Mouse (Mus musculus) liver, embryonic 16.5 days (tissue): ENCODE measurements at regions not wholly inside any gene's neighbourhood (a gene's known extent, or its start where the extent isn't known, plus 50 kb on each side); places are given as distances from the start of the nearest gene placed in this dataset.

ENCODE experiments used
- ATAC-seq: fragments of 200-750 bp; cut with Nextera tagmentation; 2 replicates; pipeline ENCODE4 v1.8.0; 2017; ENCODE audit warnings: low read depth, mild to moderate bottlenecking, moderate number of reproducible peaks, moderate library complexity
- H3K27ac ChIP-seq: fragments of 300-500 bp; sonication (generic); 2 replicates; pipeline ENCODE4 v1.5.1; 2014; ENCODE audit warnings: mild to moderate bottlenecking, low read length
- H3K27me3 ChIP-seq: fragments of 300-500 bp; sonication (generic); 2 replicates; pipeline ENCODE4 v1.6.1; 2014; ENCODE audit warnings: low read depth, low read length, mixed read lengths; ENCODE audit not compliant: control insufficient read depth, insufficient read depth
- H3K36me3 ChIP-seq: fragments of 300-500 bp; sonication (generic); 2 replicates; pipeline ENCODE4 v1.6.1; 2014; ENCODE audit warnings: mild to moderate bottlenecking; ENCODE audit not compliant: control insufficient read depth, insufficient read depth
- H3K4me1 ChIP-seq: fragments of 300-500 bp; sonication (generic); 2 replicates; pipeline ENCODE4 v1.6.1; 2014; ENCODE audit warnings: low read depth, low read length, mixed read lengths; ENCODE audit not compliant: control insufficient read depth
- H3K4me2 ChIP-seq: fragments of 300-500 bp; sonication (generic); 2 replicates; pipeline ENCODE4 v1.6.1; 2014; ENCODE audit warnings: low read depth, low read length, mixed read lengths
- H3K4me3 ChIP-seq: fragments of 300-500 bp; sonication (generic); 2 replicates; pipeline ENCODE4 v1.5.1; 2014; ENCODE audit warnings: low read depth, mild to moderate bottlenecking, low read length
- H3K9ac ChIP-seq: fragments of 300-500 bp; sonication (generic); 2 replicates; pipeline ENCODE4 v1.6.1; 2014; ENCODE audit warnings: low read depth, low read length
- H3K9me3 ChIP-seq: fragments of 300-500 bp; sonication (generic); replicated peaks from 2 replicates; pipeline ENCODE4 v1.6.1; 2016; ENCODE audit warnings: low read length; ENCODE audit not compliant: control insufficient read depth
- WGBS: fragments of 180-500 bp; shearing (Covaris S2); extraction: QIAGEN DNeasy Blood & Tissue Kit; methylation state at CpG from one replicate; pipeline ENCODE4 v1.1.7; 2014; ENCODE audit not compliant: insufficient replicate concordance; 5-methylcytosine and 5-hydroxymethylcytosine counted together

DNA sequence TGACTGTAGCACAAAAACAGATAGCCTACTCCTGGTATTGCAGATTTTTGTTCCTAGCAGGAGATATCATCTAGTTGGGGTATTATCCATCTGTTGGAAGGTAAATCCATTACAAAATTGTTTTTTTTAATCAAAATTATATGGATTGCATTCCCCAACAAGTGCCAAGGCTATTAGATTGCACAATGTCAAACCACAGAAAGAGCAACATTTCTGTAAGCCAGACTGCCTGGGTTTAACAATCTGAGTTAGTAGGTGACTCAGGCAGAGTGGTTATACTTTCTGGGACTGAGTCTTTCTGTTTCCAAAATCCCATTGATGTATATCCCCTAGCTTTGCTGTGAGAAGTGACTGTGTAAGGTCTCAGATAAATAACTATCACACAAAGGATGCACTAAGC, 155.0 kb downstream of the Cxcl12 start:
- Histone ChIP-seq H3K27ac (no peak overlapping the region), H3K4me2 (no peak overlapping the region), H3K36me3 (no peaks in the 10 kb centered on the region), H3K27me3 (no peaks in the 10 kb centered on the region), H3K4me1 (no peaks in the 10 kb centered on the region), H3K9me3 (no peaks in the 10 kb centered on the region), H3K9ac (no peak overlapping the region), H3K4me3 (no peak overlapping the region)
- ATAC-seq: no peak

DNA sequence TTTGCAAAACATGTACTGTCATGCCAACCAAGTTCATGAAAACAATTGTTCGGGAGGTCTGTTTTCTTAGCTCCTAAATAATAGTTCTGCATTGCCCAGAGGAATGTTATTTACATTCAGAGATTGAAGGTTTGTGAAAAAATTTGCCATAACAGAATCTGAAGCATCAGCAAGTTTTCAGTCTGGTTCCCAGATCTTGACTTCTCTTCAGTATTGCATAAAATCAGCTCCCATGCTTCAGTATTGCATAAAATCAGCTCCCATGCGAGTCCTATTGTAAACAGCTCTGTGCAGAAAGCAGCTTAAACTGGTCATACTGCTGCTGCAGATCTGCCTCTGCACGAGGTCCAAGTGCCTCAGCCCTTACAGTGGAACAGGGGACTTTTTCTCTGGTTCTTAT, 155.5 kb downstream of the Cxcl12 start:
- H3K27me3 ChIP-seq: no peaks in the 10 kb centered on the region
- H3K9me3 ChIP-seq: no peaks in the 10 kb centered on the region
- no peak overlapping the region for H3K27ac ChIP-seq

DNA sequence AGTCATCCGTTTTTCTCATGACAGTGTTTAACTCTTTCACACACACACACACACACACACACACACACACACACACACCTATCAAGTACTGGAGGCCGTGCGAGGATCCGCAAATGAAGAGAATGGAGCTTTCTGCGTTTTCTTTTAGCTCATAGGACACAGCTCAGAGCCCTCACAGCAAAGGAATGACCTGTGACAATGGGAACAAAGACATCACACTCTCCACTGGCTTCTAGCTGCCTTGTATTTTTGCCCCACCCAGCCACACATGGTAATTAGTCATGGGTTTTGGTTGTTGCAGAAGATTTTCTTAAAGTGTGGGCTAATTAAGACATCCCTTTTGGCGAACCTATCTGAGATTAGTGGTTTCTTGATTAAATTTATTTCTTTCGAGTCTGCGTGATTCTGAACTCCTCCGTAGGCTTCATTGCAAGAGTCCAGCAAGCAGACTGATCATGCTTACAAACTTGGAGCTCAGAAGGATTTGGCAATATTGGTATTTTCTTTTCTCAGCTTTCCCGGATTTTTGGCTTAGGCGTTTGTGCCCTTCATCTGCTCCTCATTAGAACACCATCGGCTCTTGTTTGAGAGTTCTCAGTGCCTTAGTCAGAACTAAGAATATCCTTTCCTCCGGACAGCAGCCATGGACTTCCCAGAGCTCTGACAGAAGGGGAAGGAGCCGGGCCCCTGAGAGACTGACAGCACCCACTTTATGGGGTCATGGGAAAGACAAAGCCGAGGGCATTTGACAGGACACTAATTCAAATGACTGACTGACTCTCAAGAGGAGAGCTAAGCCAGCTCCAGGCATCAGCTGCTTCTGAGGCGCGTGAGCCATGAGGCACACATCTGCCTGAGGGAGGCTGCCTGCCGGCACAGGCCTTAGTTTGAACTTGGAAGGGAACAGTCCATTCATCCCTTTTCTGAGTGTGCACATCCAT, 158.8 kb downstream of the Cxcl12 start:
- Histone ChIP-seq H3K27me3 (no peaks in the 10 kb centered on the region), H3K9ac (no peak overlapping the region), H3K4me3 (no peak overlapping the region), H3K27ac (no peak overlapping the region), H3K9me3 (no peaks in the 10 kb centered on the region), H3K36me3 (no peaks in the 10 kb centered on the region), H3K4me1 (no peaks in the 10 kb centered on the region), H3K4me2 (no peak overlapping the region)
- no peak for ATAC-seq
- 62% methylated on average over 18 of the region's 18 CpGs for WGBS

More for the DNA sequence above, 155.5 kb downstream of the Cxcl12 start:
- Histone ChIP-seq H3K36me3 (no peaks in the 10 kb centered on the region), H3K4me2 (no peak overlapping the region), H3K4me3 (no peak overlapping the region), H3K4me1 (no peaks in the 10 kb centered on the region), H3K9ac (no peak overlapping the region)
- WGBS: 38% methylated on average over 3 of the region's 3 CpGs
- no peak for ATAC-seq

DNA sequence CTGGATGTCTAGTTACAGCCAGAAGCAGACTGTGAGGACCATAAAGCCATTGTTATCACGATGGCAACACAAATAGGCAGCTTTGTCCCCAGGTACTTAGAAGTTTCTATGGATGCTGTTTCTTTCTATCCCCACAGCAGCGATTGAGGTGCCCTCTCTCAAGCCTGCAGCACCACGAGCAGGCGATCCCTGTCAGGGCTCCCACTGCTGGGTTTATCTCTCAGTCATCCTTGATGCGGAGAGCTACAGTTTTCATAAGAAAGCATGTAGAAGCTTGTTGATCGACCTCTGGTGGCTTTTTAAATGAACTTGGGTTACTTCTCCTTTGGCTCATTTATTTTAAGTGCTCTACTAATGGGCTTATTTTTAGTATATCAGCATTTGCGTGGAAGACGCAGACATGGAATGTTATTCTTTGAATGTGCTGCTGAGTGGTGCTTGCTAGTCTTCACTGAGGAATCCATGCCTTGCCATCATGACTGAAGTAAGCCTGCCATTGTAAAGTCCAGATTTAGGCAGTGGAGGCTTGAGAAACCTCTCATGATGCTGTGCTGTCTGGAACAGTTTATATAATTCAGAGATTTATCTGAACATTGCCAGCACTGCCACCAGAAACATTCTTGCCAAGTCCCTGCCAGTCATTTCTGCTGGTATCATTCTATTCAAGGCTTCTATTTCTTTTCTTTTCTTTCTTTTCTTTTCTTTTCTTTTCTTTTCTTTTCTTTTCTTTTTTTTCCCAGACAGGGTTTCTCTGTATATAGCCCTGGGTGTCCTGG, 161.0 kb downstream of the Cxcl12 start:
- Histone ChIP-seq H3K4me1 (no peaks in the 10 kb centered on the region), H3K9me3 (no peaks in the 10 kb centered on the region), H3K36me3 (no peaks in the 10 kb centered on the region), H3K27me3 (no peaks in the 10 kb centered on the region), H3K9ac (no peak overlapping the region), H3K27ac (no peak overlapping the region), H3K4me2 (no peak overlapping the region), H3K4me3 (no peak overlapping the region)
- ATAC-seq: no peak
- 64% methylated on average over 8 of the region's 8 CpGs for WGBS

DNA sequence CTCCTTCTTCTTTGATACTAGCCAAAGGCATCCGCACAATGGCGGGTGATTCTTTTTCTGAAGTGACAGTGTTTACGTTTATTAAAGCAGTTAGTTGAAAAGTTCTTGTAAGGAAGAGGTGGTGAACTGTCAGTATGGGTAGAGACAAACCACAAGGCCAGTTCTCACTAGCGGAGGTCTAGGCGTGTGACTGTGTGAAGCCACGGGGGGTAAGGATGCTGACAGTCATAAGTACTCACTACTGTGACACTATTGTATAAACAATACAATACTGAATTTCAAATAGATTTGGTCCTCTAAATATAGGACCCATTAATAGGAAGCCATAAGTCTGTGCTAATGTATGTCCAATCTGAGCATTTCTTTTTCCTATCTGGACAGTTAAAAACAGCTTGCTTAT, 161.9 kb downstream of the Cxcl12 start:
- no peaks in the 10 kb centered on the region for H3K9me3 ChIP-seq
- no peak overlapping the region for H3K9ac ChIP-seq
- WGBS: 64% methylated on average over 6 of the region's 6 CpGs
- H3K36me3 ChIP-seq: no peaks in the 10 kb centered on the region
- no peak overlapping the region for H3K4me3 ChIP-seq
- H3K4me2 ChIP-seq: no peak overlapping the region
- no peak overlapping the region for H3K27ac ChIP-seq
- ATAC-seq: no peak
- H3K4me1 ChIP-seq: no peaks in the 10 kb centered on the region
- H3K27me3 ChIP-seq: no peaks in the 10 kb centered on the region

DNA sequence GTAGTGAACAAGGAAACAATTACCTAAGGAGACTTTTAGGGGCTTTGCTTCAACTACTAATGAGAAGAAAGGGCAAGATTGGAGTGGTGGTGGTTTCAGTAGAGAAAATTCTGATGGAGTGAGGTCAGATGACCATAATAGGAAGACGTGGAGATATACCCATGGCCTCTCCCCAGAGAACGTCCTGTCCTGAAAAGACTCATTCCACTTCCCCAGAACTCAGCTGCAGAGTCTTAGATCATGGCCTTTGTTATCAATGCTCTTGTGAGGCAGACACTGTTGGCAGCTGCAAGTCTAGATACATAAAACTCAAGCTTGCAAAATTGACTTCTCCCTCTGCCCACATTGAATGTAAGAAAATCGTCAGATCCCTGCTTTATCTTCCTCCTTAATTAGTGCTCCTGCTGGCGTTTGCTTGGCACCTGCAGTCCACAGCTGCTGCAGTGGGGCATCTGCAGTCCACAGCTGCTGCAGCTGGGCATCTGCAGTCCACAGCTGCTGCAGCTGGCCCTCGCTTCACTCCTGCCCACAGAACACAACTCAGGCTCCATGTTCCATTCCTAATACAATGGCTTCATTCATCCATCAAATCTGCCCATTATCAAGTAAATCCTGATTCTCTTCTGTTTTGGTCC, 162.5 kb downstream of the Cxcl12 start:
- H3K9ac ChIP-seq: no peak overlapping the region
- ATAC-seq: no peak
- no peaks in the 10 kb centered on the region for H3K36me3 ChIP-seq
- WGBS: 39% methylated on average over 5 of the region's 5 CpGs
- H3K27me3 ChIP-seq: no peaks in the 10 kb centered on the region
- H3K4me3 ChIP-seq: no peak overlapping the region
- no peaks in the 10 kb centered on the region for H3K9me3 ChIP-seq
- no peaks in the 10 kb centered on the region for H3K4me1 ChIP-seq
- no peak overlapping the region for H3K27ac ChIP-seq
- H3K4me2 ChIP-seq: no peak overlapping the region

DNA sequence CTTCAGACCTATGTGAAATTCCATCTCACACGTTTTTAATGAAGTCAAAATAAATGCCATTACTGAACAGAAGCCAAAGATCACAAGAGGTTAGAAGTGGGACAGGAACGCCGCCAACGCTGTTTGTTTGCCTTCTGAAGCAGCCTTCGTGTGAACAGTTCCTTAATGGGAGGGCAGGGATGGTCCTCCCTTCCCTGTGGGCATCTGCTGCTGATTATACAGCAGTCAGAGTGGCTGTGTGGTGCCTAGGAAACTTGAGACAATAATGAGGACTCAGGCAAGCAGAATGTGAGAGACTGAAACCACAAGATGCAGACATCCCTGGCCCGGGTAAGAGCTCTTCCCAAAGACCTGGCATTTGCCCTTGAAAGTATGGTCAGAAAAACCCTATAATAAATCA, 164.3 kb downstream of the Cxcl12 start:
- Histone ChIP-seq H3K4me1 (no peaks in the 10 kb centered on the region), H3K9ac (no peak overlapping the region), H3K4me3 (no peak overlapping the region), H3K9me3 (no peaks in the 10 kb centered on the region), H3K27ac (no peak overlapping the region), H3K27me3 (no peaks in the 10 kb centered on the region), H3K36me3 (no peaks in the 10 kb centered on the region), H3K4me2 (no peak overlapping the region)
- WGBS: 47% methylated on average over 6 of the region's 6 CpGs
- ATAC-seq: no peak

DNA sequence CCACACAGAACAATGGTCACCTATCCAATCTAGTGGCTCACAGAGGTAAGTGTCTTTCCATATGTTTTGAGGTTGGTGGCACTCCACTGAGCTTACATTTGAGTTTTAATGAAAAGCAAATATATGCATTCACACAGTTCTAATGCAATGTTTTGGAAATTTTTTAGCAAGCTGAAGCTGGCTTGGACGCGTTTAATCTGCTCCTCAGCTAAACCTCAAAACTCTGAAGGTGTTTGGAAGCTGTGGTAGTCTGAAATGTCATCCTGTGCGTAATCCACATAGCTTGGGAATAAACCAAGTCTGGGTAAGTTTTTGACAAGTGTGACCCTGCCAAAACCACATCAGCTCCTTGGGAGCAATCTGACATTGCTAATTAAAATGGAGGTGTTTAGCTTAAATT, 173.8 kb downstream of the Cxcl12 start:
- H3K9ac ChIP-seq: no peak overlapping the region
- H3K4me3 ChIP-seq: no peak overlapping the region
- no peaks in the 10 kb centered on the region for H3K4me1 ChIP-seq
- 73% methylated on average over 3 of the region's 3 CpGs for WGBS
- no peaks in the 10 kb centered on the region for H3K27me3 ChIP-seq
- H3K27ac ChIP-seq: no peak overlapping the region
- H3K4me2 ChIP-seq: no peak overlapping the region
- no peak for ATAC-seq
- H3K36me3 ChIP-seq: no peaks in the 10 kb centered on the region
- H3K9me3 ChIP-seq: no peaks in the 10 kb centered on the region

DNA sequence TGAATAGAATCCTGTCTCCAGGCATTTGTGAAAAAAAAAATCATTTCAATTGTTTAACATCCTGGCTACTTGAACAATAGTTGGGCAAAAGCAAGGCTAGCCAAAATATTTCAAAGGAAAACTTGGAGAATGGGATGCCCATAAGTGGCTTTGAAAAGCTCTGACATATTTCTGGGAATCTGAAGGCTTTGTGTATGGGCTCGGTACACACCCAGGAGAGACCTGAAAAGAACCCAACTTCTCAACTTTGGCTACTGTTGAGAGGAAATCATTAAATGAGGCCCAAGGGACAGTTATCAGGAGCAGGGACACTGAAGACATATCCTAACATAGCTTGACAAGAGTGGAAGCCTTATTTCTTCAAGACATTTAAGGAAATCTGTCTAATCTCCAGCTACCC, 179.0 kb downstream of the Cxcl12 start:
- WGBS: 62% methylated on average over 1 of the region's 1 CpGs
- Histone ChIP-seq H3K4me3 (no peak overlapping the region), H3K4me1 (no peaks in the 10 kb centered on the region), H3K9ac (no peak overlapping the region), H3K4me2 (no peak overlapping the region), H3K27ac (no peak overlapping the region), H3K36me3 (no peaks in the 10 kb centered on the region), H3K27me3 (no peaks in the 10 kb centered on the region), H3K9me3 (no peaks in the 10 kb centered on the region)
- no peak for ATAC-seq
